Mouse (Mus musculus) WW6 (cell line): ENCODE measurements at regions not wholly inside any gene's neighbourhood (a gene's known extent, or its start where the extent isn't known, plus 50 kb on each side); places are given as distances from the start of the nearest gene placed in this dataset.

ENCODE experiments used
- DNase-seq: peaks from one replicate; pipeline ENCODE4 v3.0.0-alpha.2; 2013; ENCODE audit warnings: low read depth, low spot score

DNA sequence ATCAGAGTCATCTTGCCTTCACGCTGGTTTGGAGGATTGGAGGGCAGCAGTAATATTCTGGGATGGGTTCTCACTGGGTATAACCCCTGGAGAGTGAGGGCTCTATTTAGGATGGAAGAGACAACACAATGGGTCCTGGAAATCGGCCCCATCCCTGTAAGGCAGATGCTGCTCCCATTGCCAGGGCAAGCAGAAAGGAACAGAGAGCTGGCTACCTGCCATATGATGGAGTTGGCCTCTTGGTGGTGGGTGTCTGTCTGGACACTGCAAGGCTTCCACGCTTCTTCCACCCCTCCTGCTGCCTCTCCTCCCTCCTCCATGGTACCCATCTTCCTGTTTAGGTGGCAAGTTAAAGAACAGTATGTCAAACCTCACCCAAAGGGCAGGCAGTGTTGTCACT is 308.6 kb downstream of the Glrx3 start:
- no peak for DNase-seq

- no peak for DNase-seq
Measured at GRCm38 (mm10) chr7:137748936-137749335, 311.5 kb downstream of the Glrx3 start.

- no peak for DNase-seq
Measured at GRCm38 (mm10) chr7:137750741-137751140, 313.3 kb downstream of the Glrx3 start.

DNA sequence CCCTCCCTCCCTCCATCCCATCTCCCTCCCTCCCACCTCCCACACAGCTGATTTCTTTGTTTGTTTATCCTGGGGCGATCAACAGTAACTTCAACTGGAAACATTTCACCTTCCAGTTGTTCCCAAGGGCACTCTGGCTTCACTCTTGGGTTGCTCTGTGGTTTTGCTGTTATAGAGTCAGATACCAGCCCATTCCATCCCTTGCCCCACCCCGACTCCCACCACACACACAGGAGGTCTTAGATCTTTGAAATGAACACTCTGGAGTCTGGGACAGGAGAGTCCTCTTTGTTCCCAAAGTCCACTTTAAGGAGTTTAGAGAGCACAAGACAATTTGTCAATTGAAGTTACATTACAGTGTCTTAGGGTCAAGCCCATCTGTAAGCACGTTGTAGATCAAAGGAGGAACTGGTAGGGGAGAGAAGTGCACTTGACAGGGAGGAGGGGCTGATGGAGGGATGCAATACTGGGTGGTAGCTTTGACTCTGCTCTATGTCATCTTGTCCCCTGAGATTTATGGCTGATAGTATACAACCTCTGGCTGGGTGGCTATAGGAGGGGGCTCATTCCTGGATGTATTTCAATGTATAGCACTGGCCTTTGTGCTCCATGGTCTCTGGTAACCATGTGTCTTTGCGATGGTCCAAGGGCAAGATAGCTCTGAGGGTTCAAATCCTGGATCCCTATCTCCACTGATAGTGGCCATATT is 313.9 kb downstream of the Glrx3 start:
- DNase-seq: no peak

DNA sequence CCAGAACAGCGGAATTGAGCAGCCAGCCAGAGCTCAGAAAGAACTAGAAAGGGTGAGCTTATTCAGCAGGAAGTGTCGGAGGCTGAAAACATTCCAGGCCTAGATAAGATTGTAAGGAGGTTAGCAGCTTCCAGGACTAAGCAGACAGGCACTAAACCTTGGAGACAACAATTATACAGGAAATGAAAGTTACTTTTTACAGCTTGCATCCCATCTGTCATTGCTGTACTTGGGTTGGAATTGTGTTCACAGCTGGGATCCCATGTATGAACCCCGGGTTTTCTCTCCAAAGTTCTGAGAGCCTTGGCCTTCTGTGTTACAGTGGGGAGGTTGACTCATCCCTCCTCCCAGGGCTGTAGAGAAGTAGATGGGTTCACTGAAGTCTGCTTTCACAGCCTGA is 328.5 kb downstream of the Glrx3 start:
- no peak for DNase-seq

DNA sequence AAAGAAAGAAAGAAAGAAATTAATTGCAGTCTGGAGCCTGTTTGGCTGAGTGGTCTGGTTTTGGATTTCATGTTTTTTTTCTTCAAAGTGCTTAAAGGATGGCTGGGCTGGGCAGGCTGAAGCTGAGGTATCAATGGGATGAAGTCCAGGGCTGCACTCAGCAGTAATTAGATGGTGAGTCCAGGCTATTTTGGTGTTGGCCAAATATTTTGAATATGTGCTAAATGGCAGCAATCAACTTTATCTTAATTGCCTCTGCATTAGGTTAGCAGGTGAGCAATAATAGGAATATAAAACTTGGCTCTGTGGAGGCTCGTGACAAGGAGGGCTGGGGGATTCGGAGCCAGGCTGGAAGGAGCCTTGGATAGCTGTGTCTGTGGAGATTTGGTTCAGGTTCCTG is 329.3 kb downstream of the Glrx3 start:
- DNase-seq: no peak

GRCm38 (mm10) chr7:137773051-137773964 is 335.9 kb downstream of the Glrx3 start:
- no peak for DNase-seq

DNA sequence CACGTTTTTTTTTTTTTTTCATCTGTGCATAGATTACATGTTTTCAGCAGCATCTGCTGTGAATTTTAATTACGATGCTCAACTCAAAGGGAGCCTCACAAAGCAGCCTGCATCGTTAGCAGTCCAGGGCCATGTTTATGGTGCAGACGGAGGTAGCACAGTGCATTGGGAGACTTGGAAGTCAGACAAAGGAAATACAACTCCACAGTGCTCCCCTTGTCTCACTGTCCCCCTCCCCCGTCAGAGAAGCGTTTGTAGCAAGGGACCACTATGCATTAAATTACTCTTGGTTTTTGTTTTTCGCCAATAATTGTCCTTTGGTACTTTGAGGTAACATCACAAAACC is 336.5 kb downstream of the Glrx3 start:
- DNase-seq: no peak

- peak; percentile 18 for DNase-seq
Measured at GRCm38 (mm10) chr7:137783954-137784353, 346.5 kb downstream of the Glrx3 start.

- DNase-seq: no peak
Measured at GRCm38 (mm10) chr7:137805361-137805760, 367.9 kb downstream of the Glrx3 start.

GRCm38 (mm10) chr7:137812839-137813238 is 375.4 kb downstream of the Glrx3 start:
- no peak for DNase-seq

- DNase-seq: no peak
Measured at GRCm38 (mm10) chr7:137840520-137840919, 403.1 kb downstream of the Glrx3 start.

GRCm38 (mm10) chr7:137841044-137841443 is 403.6 kb downstream of the Glrx3 start:
- no peak for DNase-seq

- DNase-seq: no peak
Measured at GRCm38 (mm10) chr7:137841456-137842100, 404.2 kb downstream of the Glrx3 start.

GRCm38 (mm10) chr7:137847856-137848255 is 410.4 kb downstream of the Glrx3 start:
- DNase-seq: no peak

GRCm38 (mm10) chr7:137851061-137851460 is 413.6 kb downstream of the Glrx3 start:
- no peak for DNase-seq

DNA sequence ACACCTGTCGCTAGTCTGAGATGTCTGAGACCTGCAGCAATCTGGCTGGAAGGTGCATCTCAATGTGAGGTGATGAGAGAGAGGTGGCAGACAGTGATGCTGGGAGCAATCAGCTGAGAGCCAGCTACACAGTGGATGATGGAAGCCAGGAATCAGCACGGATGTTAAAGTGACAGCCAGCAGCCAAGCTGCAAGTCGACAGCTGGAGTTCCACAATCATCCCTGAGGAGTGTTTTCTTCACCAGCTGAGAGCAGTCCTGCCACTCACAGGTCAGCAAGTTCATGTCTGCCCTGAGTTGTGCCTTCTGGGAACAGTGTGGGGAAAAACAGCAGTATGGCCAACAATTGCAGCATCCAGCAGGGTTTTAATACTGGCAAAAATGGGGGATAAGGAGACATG is 422.3 kb downstream of the Glrx3 start:
- no peak for DNase-seq

- no peak for DNase-seq
Measured at GRCm38 (mm10) chr7:137860520-137860919, 423.1 kb downstream of the Glrx3 start.

DNA sequence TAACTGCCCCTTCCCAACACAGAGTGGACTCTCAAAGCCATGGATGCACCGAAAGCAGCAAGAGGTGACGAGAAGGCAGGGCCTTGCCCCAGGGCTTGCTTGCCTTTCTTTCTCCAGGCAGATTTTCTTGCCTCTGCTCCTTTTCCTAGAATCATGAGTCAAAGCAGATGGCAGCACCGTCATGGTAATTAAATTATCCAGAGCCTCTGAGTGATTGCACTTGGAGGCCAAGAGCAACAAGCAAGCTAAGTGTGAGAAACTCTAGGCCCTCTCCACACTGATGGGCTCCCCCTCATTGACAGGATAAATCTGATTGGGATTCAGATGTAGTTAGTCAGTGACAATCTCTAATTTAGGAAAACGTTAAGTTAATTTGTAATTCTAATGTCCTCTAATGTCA is 427.5 kb downstream of the Glrx3 start:
- no peak for DNase-seq

DNA sequence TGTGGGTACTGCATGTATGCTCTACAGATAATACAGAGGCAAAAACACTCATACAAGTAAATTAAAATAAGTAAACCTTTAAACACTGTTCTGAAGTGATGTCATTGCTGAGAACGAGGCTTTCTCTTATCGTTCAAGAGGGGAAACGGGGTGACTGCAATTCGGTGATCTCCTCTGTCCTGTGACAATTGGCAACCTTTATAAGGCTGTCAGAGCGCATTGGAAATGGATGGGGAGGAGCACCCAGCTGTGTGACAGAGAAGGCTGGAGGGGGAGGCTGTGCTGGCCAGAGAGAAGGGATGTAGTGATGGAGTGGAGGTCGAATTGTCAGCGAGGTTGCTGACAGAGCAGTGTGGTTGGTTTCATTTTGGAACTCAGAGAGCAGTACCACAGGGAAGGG is 428.0 kb downstream of the Glrx3 start:
- DNase-seq: no peak

- no peak for DNase-seq
Measured at GRCm38 (mm10) chr7:137866880-137867279, 429.5 kb downstream of the Glrx3 start.

DNA sequence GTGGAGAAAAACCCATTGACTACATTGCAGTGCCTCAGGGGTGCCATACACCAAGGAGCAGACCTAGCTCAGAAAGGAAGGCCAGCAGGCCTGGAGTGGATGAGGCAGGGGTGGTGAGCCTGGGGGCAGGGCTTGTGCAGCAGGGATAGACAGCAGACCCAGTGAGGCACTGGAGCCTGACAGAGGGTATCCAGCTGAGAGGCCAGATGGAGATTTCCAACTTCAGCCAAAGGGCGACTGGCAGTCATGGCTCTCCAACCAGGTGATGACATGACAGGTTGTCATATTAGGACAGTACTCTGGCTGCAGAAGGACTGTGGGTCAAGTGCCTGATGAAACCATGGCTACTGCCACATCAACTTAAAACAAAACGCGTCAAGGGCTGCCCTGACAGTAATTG is 431.1 kb downstream of the Glrx3 start:
- DNase-seq: no peak

DNA sequence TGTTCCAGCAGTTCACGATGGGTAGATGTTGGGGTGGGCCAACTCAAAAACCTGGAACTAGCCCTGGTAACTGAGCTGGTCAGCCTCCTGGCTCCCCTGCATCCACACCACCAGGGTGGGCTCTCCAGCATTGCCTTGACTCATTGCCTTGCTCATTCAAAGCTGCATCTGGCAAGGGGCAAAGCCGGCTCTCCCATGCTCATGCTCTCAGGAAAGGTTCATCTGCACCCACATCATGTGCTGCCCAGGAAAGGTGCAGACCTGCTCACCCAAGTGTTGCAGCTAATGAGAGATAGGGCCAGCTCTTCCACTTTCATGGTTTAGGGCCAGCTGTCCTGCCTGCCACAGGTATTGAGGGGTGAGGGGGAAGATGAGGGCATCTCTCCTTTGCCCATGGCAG is 437.9 kb downstream of the Glrx3 start:
- DNase-seq: no peak
